Mouse (Mus musculus): ENCODE data around the gene Nrip1.
A peak's percentile ranks its signal among the peaks of the same experiment; 100 is the strongest.

Nrip1 gene

GRCm38 (mm10) chr16:76347719-76348421, 25.8 kb downstream of the Nrip1 start:
- no peak for ATAC-seq (ENCODE audit: low TSS enrichment)

- no peak for ATAC-seq (ENCODE audit: low TSS enrichment)
These were observed 27.3 kb downstream of the Nrip1 start for GRCm38 (mm10) chr16:76346371-76346770.

GRCm38 (mm10) chr16:76344761-76345368, 28.8 kb downstream of the Nrip1 start:
- ATAC-seq (ENCODE audit: low TSS enrichment) = 0 out of 2 replicates have a peak, but pooled peaks have one; percentile 19

GRCm38 (mm10) chr16:76344030-76344429, 29.6 kb downstream of the Nrip1 start:
- no peak for ATAC-seq (ENCODE audit: low TSS enrichment)

- 0 out of 2 replicates have a peak, but pooled peaks have one; percentile 17 for ATAC-seq (ENCODE audit: low TSS enrichment)
These were observed 32.0 kb downstream of the Nrip1 start for GRCm38 (mm10) chr16:76341636-76342035.

GRCm38 (mm10) chr16:76339256-76339655, 34.4 kb downstream of the Nrip1 start:
- peak; percentile 38 for ATAC-seq (ENCODE audit: low TSS enrichment)

- 0 out of 2 replicates have a peak, but pooled peaks have one; percentile 15 for ATAC-seq (ENCODE audit: low TSS enrichment)
These were observed 36.3 kb downstream of the Nrip1 start for GRCm38 (mm10) chr16:76337351-76337750.

GRCm38 (mm10) chr16:76336932-76337331, 36.7 kb downstream of the Nrip1 start:
- 0 out of 2 replicates have a peak, but pooled peaks have one; percentile 24 for ATAC-seq (ENCODE audit: low TSS enrichment)

GRCm38 (mm10) chr16:76335913-76336312, 37.7 kb downstream of the Nrip1 start:
- ATAC-seq (ENCODE audit: low TSS enrichment) = no peak

GRCm38 (mm10) chr16:76332127-76332526, 41.5 kb downstream of the Nrip1 start:
- no peak for ATAC-seq (ENCODE audit: low TSS enrichment)

GRCm38 (mm10) chr16:76331231-76331630, 42.4 kb downstream of the Nrip1 start:
- ATAC-seq (ENCODE audit: low TSS enrichment) = no peak

- no peak for ATAC-seq (ENCODE audit: low TSS enrichment)
These were observed 48.3 kb downstream of the Nrip1 start for GRCm38 (mm10) chr16:76325315-76325710.

GRCm38 (mm10) chr16:76324411-76325314, 49.0 kb downstream of the Nrip1 start:
- ATAC-seq (ENCODE audit: low TSS enrichment) = no peak

GRCm38 (mm10) chr16:76323594-76324307, 49.9 kb downstream of the Nrip1 start:
- ATAC-seq (ENCODE audit: low TSS enrichment) = no peak

- ATAC-seq (ENCODE audit: low TSS enrichment) = no peak
These were observed 50.5 kb downstream of the Nrip1 start for GRCm38 (mm10) chr16:76323141-76323540.

GRCm38 (mm10) chr16:76321527-76322165, 52.0 kb downstream of the Nrip1 start:
- ATAC-seq (ENCODE audit: low TSS enrichment) = peak; percentile 55

GRCm38 (mm10) chr16:76320118-76320473, 53.5 kb downstream of the Nrip1 start:
- ATAC-seq (ENCODE audit: low TSS enrichment) = no peak

- no peak for ATAC-seq (ENCODE audit: low TSS enrichment)
These were observed 54.1 kb downstream of the Nrip1 start for GRCm38 (mm10) chr16:76319364-76320117.

GRCm38 (mm10) chr16:76318331-76318922, 55.2 kb downstream of the Nrip1 start:
- no peak for ATAC-seq (ENCODE audit: low TSS enrichment)

Measured in frontal cortex, adult (tissue).